Mouse (Mus musculus) skeletal muscle tissue, adult 2 months (tissue): ENCODE measurements around the gene Insrr.

ENCODE experiments used
- DNase-seq: peaks from one replicate; pipeline ENCODE4 v3.0.0-alpha.2; 2012; ENCODE audit warnings: low read depth, low spot score

The Insrr gene

DNA sequence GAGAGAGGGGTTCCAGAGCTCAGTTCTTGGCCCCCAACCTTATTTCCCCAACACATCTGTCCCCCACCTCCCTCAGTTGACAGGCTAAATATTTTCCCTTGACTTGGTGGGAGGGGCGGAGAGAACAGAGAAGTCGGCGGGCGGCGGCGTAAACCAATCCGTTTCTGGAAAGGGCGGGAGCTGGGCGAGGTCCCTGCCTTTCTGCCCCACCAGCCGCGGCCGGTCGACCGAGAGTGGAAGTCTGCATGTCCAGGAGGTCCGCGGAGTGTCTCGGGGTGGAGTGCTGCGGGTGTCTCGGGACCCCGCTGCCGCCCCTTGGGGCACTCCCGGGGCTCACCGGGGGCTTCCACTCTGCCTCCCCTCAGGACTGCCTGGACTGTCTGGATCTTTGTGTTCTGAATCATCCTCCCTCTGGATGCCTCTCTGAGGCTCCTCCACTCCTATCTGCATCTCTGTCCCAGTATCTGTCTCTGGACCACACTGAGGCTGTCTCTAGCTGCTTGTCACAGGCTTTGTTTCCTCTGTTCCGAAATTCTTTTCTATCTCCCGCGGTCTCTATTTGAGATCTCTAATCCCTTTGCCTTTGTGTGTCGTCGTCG, at the start of gene Insrr:
Gene Insrr (plus strand): TSS at position 216 of the 599 bp plus-strand sequence.
- DNase-seq = no peak

DNA sequence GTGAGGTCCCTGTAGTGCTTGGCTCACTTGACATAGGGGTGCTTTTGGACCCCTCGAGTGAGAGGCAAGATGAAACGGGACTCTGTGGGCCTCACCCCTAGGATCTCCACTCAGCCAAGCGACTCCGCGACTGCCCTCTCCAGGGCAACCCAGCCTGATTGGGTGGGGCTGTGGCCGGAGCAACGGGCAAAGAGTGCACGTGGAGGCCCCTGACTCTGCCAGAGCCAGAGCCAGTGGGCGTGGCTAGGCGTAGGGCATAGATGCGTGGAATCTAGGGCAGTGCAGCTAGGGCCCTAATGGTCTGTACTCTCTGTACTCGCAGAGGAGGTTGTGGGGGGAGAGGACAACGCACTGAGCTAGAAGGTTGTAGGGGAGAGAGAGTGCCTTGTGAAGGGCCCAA, 48.3 kb upstream of the Insrr start, which contains the start of gene Lrrc71:
Gene Lrrc71 (minus strand): TSS at position 195 of the 400 bp plus-strand sequence.
- no peak for DNase-seq

DNA sequence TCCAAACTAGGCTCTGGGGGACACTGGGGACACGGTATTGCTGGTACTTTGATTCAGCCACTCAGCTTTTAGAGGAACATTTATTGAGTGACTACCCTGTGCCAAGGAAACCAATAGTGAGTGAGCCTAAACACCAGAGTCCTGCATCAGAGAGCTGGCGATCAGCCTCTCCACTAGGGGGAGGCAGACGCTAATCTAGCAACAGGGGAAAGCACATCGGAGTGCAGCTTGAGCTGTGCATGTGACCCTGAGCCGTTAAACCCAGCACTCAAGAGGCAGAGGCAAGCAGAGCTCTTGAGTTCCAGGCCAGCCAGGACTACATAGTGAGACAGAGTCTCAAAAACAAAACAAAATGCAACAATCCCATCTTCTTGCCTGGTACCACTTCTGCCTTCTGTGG, 47.7 kb upstream of the Insrr start:
- peak; percentile 28 for DNase-seq

DNA sequence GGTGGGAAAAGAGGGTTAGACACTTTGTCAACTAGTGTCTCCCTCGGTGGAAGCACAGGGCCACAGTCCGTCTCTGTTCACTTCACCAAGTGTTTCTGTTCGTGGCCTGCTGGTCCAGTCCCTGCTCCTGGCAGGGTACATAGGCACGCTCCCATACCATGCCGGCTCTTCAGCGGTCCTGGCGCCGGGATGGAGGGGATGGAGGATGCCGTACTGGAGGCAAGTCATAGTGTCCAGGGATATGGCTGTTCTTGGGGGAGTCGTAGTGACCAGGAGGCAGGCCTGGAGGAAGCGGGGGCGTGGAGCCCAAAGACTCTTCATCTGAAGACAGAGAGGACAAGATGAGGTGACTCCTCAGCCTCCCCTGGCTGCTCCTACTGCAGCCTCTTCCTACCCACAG, 46.8 kb upstream of the Insrr start:
- DNase-seq = no peak

DNA sequence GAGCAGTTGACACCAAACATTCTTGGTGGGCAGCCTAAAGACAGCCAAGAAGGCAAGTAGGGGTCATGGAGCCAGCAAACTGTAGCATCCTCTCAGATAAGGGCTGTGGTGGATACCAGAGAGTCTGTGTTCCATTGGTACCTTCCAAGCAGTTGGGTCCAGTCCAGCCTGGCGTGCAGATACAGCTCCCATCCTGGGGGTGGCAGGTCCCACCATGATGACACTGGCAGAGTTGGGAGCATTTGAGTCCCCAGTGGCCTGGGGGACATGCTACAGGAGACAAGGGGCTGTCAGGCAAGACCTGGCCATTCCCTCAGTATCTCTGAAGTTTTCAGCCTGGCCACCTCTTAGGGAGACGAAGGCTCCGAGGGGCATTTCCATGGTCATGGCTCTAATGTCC, 44.2 kb upstream of the Insrr start:
- no peak for DNase-seq

DNA sequence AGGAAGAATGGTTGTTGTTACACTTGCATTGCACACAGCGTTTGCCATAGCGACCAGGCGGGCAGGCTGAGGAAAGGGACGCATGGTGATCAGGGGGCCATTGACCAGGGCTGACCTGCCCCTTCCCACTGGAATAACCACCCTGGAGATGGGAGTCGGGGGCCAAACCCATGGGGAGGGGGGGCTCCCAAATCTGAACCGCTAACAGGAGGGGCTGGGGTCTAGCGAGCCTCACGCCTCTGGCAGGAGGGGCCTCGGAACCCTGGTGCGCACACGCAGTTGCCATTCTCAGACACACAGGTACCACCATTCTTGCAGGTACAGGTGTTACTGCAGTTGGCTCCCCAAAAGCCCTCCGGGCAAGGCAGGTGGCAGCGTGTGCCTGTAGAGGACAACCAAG, 42.9 kb upstream of the Insrr start:
- no peak for DNase-seq

DNA sequence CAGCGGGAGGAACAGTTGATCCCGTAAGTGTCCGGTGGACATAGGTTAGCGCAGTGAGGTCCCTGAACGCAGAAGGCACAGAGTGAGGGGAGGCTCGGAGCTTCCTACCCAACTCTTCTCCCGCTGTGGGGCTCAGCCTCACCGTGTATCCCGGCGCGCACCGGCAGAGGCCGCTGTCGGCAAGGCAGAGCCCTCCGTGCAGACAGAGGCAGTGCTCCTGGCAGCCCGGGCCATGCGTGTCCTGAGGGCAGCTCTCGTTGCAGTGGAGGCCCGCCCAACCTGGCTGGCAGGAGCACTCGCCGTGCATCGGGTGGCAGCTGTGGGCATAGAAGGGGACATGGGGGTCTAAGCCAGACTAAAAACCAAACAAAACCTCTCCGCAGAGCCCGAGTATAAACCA, 40.8 kb upstream of the Insrr start:
- peak; percentile 52 for DNase-seq

DNA sequence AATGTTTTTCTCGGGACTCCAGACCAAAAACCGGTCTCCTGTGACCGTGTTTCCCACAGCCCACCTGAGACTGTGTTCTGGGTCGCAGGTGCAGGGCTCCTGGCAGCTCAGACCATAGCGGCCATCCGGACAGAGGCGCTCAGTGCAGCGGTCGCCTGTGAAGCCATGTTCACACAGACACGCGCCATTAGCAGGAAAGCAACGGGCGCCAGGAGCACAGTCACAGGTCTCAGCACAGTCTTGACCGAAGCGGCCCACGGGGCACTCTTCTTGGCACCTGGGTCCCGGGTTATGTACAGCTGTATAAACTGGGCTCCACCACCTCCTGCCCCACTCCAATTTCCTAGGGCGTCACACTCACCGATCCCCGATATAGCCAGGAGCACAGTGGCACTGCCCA, 40.3 kb upstream of the Insrr start:
- no peak for DNase-seq

DNA sequence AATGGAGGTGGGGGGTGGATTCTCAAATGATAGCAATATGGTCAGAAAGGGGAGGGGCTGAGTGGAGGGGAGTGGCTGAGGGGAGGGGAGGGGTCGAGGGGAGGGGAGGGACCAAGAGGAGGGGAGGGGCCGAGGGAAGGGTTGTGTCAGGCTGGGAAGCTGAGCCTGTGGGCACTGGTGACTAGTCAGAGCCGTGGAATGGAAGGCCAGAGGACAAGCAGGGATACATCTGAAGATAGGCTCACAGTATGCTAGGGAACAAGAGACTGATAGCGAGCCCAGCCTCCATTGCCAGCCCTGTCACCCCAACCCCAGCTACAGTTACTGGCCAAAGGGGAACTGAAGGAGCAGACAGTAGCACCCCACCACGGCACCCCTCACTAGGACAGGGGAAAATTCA, 38.1 kb upstream of the Insrr start:
- DNase-seq = no peak

DNA sequence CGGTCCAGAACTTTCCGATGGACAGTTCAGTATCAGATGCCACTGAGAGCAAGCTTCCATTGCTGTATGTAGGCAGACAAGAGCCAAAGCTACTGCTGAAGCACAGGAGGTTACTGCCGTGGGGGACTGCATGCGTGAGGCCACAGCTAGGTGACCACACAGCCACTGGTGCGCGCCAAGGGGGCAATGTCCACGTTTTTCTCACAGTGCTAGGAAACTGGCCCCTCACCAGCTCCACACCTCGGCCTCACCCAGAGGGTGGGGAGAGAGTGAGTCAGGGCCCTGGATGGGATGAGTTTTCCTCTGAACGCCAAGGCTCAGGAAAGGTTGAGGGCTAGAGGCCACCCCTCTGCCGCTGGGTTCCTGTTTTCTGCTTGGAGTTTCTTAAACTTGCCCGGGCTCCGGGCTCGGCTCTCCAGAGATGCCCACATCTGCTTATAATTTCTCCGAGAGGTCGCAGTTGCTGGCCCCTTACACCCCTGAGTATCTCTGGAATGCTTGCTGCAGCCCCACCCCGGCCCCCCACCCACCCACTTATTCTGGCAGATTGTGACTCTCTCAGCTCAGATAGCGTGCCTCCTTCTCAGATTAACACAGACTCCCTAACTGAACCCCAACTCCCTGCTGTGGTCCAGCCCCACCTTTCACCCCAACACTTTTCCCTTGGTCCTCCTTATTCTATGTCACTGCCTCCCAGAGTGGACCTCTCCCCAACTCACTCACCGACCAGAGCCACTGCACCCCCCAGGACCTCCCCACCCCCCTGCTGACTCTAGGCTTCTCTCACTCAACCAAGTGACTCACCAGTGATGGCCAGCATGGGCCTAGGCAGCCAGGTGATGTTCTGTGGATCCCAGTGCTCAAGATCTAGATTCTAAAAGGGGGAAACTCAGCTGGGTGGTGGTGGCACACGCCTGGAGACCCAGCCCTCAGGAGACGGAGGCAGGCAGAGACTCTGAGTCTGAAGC, 35.1 kb upstream of the Insrr start:
- no peak for DNase-seq

DNA sequence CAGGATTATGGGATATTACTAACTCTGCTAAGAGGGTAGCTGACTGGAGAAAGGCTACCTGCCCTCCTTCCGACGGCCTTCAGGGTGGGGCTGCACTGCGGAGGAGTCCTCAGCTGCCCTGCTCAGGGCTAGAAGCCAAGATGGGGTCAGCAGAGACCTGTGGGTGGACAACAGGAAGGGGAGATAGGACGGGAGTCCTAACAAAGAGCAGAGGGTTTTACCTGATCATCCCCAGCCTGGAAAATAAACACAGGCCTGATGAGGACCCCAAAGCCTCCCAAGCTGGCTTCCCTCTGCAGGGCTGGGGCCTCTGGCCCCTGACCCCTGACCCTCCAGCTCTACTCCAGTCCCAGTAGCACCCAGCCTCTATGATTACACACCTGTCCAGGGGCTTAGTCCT, 33.5 kb upstream of the Insrr start:
- DNase-seq = no peak

DNA sequence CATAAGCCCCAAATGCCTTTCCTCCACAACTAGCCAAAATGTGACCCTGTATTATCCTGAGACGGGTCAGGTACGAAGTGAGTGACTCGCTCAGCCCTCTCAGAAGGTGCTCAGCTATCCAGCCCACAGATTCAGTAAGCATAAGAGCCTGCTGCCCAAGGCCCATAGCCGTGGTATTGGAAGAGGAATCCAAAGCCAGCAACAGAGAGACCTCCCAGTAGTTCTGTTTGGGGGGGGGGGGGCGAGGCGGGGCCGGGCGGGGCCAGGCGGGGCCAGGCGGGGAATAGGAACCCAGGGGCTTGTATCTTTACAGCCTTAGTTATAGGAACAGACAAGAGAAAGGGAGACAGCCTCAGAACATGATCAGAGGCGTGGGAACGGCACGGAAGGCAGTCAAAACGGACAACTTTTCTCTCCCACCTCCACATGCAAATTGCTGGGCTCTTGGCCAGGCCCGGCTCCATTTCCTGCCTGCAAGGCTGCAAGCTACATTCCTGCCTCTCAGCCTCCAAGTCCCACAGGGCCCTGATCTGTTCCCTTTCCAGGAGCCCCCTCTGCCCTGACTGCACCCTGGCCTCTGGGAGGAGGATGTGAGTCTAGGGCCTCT, 33.0 kb upstream of the Insrr start:
- DNase-seq = peak; percentile 53

DNA sequence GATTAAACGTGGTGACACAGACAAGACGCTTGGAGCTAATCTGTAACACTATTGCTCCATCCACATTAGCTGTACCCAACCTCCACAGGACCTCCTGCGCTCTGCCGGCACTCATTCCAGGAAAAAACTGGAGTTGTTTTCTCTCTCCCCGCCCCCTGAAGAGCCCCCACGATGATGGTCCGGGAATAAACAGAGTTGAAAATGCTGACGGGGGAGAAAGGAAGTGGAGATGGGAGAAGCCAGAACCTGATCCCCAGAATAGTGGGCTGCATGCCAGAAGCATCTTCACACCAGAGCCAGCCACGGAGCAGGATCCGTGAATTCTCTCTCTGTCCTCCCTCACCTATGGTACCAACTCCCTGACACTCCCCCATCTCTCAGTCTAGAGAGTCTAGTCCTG, 32.2 kb upstream of the Insrr start:
- peak; percentile 25 for DNase-seq

DNA sequence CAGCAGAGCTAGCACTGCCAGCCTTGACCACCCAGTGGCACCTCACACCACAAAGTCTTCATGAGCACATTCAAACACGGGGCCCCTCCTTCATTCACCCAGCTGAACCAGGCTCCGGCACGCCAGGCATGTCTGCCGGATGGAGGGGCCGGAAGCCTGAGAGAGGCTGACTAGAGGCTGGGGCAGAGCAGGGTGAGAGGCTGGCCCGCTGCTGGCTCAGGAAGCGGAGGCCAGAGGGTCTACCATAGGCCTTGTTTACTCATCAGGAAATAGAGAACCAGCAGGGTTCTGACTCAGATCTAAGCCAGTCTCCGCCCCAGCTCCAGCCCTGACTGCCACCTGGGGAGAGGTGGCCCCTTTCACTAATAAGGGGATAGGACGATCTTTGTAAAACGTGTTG, 31.7 kb upstream of the Insrr start:
- peak; percentile 27 for DNase-seq

DNA sequence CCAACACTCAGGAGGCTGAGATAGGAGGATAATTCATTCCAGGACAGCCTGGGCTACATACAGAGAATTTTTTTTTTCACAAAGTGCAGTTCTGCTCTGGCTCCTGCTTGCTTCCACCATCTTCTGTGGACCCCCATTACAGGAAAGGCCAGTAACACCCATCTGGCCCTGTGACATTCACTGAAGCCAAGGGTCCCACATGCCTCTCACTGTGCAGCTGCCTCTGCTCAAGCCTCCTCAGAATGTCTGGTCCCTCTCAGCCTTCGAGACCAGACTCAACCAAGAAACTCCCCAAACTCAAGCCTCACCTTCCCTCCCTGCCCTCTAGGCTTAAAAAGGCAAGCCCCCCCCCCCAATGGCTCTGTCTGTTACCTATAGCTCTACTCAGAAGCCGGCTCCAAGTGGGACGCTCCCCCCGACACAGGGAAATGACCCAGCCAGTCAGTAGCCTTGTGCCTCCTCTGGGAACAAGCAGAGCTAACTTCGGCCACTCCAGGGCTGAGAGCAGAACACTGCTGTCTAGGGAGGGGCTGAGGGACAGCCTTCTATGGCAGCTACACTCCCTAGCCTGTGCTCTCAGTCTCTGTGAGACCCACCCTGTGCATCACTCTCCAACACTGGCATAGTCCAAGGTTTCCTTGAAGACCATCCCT, 31.0 kb upstream of the Insrr start:
- DNase-seq = no peak

DNA sequence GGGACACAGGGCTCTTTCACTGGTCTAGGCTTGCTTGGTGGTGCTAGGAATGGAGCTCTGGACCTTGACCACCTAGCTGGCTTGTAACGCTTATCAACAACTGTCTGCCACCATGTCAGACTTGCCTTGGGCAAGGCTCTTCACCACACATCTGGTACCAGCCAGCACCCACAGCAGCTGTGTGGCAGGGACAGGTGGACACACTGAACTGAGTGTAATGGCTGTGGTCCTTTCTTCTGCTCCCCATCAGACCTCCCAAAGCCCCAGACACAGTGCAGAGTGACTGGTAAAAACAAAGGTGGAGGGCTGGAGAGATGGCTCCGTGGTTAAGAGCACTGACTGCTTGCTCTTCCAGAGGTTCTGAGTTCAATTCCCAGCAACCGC, 30.5 kb upstream of the Insrr start:
- DNase-seq = no peak

DNA sequence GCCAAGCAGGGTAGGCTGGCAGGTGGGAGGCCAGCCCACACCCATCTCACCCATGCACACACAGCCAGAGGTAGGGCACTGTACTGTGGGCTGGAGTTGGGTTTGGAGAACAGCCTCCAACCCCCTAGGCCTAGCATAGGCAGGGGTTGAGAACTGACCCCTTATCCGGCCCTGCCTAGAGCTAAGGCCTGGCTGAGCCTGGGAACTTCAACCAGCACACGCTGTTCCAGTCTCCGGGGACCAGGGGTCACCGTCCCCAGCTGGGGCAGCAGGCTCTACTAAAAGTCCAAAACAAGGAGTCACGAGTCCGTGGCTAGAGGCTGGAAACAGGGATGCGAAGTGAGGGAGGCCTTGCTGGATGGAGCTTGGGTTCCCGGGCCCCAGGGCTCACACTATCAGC, 29.0 kb upstream of the Insrr start:
- peak; percentile 42 for DNase-seq

DNA sequence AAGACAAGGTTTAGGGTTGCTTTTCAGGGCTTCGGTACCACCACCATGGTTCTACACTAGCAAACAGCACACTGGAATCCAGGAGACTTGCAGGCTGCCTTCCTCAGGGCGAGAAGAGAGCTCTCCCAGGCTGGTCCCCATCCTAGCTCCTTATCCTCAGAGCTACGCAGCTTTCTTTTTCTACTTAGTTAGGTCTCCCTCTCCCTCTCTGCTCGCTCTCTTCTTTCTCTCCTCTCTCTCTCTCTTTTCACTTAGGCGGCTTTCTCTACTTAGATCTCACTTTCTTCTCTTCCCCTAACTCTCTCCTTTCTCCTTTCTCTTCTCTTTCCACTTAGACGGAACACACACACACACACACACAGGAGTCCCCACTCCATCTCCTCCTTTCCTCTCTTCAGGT, 28.3 kb upstream of the Insrr start:
- DNase-seq = no peak

DNA sequence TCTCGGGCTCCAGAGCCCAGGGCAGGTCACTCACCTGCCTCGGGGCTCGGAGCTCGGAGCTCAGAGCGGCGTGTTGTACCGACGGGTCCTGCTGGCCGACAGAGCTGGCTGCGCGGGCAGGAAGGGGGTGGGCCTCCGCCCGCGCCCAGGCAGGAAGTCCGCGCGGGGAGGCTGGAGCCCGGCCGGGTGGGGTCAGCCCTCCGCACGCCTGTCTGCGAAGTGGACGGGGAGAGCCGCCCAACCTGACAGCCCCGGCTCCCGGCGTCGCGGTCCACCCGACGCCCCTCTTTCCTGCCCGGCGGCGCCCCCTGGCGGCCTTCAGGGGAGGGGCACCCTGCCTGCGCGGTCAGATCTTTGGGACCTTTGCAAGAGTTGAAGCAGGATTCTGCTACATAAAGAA, 27.9 kb upstream of the Insrr start:
- peak; percentile 70 for DNase-seq

DNA sequence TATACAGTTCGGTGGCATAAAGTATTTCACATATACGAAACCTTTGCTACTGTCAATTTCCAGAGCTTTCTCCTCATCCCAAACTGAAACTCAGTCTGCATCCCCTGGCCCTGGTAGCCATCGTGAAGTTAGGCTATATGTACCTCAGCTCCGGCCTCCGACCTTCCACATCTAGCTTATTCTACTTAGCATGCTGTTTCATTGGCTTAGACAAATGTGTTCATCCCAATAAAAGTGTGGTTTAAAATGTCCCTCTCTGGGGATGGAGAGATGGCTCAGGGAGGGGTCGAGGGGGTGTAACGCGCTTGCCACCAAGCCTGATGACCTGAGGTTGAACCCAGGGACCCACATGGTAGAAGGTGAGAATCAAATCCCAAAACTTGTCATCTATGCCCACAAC, 27.2 kb upstream of the Insrr start:
- DNase-seq = no peak

DNA sequence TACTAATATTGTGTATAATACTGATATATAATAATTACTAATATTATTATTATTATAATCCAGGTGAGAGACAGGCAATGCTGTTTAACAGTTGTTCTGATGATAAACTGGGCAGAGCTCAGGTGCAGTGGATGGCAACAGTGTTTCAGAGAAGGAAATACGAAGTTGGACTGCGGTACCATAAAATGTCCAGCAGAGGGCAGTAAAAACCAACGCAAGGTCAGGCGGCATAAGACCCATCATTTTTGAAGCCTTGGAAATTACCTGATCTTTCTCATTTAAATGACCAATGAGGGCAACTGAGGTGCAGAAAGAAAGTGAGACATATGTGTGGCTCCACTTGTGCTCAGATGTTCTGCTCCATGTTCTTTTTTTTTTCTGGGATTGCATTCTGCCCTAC, 26.5 kb upstream of the Insrr start:
- no peak for DNase-seq

DNA sequence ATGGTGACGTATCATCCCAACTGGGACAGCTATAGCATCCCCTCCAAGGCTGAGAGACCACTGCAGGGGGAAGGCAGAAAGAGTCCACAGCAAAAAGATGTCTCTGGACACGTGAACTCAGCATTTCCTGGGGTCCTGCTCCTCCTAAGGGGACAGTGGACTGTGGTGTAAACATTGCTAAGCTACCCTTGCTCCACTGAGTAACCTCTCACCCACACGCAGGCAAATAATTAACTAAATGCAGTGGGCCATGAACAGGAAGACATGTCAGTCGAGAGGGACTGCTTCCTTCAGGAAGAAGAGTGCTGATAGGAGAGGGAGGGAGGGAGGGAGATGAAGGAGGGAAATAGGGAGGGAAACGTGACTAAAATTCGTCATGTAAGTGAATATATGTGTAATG, 25.7 kb upstream of the Insrr start:
- no peak for DNase-seq
